Mouse (Mus musculus) cerebellum, adult 9-10 months (tissue): ENCODE measurements at regions not wholly inside any gene's neighbourhood (a gene's known extent, or its start where the extent isn't known, plus 50 kb on each side); places are given as distances from the start of the nearest gene placed in this dataset.

ENCODE experiments used
- DNase-seq: peaks from one replicate; pipeline ENCODE4 v3.0.0; 2022

GRCm38 (mm10) chr13:52021150-52021549, 174.7 kb downstream of the Gadd45g start:
- DNase-seq = no peak

GRCm38 (mm10) chr13:52021828-52022227, 175.3 kb downstream of the Gadd45g start:
- no peak for DNase-seq

GRCm38 (mm10) chr13:52022529-52022928, 176.1 kb downstream of the Gadd45g start:
- DNase-seq = no peak

DNA sequence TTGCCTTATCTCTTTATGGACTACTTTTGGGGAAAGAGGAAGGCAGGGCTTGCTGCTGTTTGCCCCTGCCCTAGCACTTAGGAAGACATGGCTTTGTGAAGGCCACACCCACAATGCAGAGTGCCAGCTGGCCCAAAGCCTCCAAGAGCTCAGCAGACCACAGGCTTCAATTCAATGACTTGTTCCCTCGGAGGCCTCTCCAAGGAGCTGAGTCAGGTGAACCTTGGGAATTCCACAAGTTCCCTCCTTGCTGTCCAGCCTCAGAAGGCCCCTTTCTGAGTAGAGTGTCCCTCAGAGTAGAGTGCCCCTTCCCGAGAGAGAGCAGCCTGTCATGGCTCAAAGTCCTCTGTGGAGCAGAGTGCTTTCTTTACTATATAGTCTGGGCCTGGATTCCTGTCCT, 177.9 kb downstream of the Gadd45g start:
- no peak for DNase-seq

DNA sequence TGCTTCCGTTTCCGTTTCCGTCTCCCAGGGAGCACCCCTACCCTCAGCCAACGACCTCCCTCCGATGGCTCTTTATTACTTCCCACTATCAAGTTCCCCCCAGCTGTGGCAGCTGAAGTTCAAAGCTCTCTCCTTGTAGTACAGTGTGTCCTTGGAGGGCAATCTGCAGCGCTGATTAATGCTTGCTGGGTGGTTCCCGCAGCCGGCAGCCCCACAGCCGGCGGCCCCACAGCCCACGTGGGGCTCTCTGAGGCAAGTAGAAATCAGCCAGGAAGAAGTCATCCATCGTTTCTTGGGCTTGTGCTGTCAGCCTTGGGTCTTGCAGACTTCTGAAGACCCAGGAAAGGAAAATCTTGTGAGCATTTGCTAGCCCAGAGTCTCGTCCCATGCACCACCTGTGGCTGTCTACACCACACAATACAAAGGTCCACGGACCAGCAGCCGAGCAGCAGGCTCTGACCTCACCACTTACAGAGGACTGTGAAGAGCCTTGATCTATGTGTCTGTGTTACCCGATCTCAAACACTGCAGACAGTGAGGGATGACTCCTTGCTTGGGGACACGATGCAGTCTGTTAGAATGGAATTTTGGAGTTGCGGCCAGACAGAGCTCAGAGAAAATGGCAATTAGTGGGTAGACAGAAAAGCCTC, 178.5 kb downstream of the Gadd45g start:
- no peak for DNase-seq

GRCm38 (mm10) chr13:52025482-52025848, 179.0 kb downstream of the Gadd45g start:
- no peak for DNase-seq

DNA sequence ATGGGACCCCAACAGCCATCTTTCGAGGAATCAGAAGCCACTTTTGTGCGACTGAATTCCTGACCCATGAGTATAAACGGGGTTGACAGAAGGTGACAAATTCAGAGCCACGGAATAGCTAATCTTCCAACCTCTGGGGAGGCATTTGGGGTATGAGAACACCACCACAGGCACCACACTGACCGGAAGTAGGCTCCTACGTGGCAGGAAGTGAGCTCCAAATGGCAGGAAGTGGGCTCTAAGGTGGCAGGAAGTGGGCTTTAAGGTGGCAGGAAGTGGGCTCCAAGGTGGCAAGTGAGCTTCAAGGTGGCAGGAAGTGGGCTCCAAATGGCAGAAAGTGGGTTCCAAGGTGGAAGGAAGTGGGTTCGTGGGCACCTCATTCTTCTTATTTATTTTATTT, 179.8 kb downstream of the Gadd45g start:
- DNase-seq = no peak

DNA sequence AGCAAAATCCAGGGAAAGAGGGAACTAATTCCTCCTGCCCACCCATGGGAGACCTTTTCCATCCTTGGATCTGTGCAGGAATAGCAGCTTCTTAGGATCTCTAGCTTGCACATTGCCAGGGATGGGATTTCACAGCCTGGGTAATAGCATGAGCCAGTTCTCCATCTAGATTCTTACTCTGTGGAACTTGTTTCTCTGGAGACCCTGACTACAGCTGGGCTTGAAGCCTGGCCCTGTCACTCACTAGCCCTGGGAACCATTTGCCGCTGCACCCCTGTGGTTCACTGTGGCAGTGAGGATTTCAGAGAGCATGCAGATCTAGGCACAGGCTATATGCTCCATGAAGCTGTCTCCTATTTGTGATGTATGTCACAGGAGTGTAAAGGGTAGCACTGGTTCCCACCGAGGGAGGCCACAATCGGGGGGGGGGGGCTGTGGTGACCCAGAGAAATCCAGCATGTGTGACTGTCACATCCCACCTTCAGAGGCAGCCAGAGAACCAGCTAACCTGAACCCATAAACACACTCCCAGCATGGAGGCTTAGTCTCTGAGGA, 183.5 kb downstream of the Gadd45g start:
- DNase-seq = no peak

- DNase-seq = no peak
Observed at GRCm38 (mm10) chr13:52031465-52031864, 185.0 kb downstream of the Gadd45g start.

GRCm38 (mm10) chr13:52035731-52036130, 189.3 kb downstream of the Gadd45g start:
- no peak for DNase-seq

GRCm38 (mm10) chr13:52036351-52036750, 189.9 kb downstream of the Gadd45g start:
- no peak for DNase-seq

DNA sequence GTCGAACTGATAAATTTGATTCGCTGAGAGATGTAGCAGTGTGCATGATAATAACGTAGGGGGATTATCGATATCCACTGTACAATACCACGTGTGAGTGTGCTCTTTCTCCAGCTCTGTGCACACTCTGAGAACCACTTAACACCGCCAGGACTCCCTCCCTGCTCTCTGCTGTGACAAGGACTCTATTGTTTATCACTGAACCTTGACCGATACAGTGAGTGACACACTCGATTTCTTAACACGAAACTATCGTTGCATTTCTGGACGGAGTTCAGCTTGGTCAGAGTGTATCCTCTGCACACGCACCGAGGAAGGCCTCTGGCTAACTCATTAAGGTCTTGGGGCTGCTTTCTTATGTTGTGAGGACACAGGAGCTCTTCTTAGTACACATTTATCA, 190.7 kb downstream of the Gadd45g start:
- DNase-seq = no peak

DNA sequence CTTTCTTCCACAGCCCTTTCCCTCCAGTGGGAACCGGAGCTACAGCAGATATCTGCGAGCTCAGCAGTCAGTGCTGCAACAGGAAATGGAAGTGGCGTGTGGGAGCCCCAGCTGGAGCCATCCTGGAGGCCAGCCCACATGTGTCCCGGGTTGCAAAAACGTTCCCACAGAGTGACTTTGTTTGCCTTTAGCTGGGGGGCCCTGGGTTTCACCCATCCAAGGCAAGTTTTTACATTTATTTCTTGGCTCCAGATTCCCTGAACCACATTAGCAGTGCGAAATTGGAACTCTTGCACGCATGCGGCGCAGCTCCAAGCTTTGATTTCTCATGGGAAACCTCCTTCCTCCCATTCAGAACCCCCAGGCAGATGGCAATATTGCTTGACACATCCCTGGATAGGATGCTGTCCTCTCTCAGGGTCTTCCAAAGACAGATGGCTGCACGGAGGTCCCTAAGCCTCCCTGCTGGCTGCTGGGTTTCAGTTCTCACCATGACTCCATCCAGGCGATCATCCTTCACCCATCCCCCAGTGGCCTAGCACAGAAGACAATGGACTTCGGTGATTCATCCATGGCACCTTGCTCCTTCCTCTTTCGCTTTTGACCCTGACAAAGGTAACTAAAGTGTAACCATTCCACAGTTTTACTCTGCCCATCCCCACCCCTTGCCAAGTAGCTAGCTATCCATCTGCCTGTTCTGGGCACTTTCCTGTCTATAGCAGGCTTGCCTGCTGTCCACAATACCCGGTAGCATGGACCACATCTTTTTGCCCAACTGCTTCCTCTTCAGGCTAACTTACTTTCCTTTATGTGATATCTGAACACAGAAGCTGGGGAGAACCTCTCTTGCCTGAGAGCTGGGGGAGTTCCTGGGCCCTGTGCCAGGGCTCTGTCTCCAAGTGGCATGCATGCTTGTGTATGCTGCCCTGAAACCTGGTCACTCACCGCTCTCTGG, 195.3 kb downstream of the Gadd45g start:
- DNase-seq = peak; percentile 62

DNA sequence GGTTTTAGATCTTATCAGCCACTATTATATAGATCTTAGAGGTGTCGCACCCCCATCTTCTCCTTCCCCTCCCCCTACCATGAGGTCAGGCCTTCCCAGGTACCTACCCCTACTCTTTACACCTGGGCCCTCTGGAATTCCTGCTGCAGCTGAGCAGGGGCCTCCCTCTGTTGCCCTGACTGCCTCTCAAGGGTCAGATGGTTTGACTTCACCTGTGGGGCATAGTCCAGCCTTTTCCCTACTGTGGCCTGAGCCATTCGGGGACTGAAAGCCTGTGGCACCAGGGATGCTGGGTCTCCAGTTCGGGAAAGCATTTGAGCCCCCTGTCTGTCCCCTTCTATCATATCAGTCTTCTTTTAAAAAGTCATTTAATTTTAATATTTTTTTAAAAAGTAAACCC, 196.4 kb downstream of the Gadd45g start:
- DNase-seq = no peak

GRCm38 (mm10) chr13:52043916-52044315, 197.4 kb downstream of the Gadd45g start:
- DNase-seq = no peak

DNA sequence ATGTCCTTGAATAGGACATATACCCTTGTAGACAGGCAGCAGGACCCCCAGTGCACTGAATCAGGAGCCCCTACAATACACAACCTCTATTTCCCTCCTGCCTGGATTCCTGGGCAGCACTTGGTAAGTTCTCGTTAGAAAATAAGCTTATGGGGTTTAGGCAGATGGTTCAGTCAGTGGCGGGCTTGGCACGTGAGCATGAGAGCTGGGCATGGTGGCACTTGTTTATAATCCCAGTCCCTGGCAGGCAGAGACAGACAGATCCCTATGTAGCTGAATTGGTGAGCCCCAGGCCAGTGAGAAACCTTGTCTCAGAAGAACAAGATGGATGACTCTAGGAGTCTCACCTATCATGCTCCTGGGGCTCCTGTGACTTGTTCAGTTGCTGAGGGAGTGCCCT, 198.9 kb downstream of the Gadd45g start:
- DNase-seq = no peak

DNA sequence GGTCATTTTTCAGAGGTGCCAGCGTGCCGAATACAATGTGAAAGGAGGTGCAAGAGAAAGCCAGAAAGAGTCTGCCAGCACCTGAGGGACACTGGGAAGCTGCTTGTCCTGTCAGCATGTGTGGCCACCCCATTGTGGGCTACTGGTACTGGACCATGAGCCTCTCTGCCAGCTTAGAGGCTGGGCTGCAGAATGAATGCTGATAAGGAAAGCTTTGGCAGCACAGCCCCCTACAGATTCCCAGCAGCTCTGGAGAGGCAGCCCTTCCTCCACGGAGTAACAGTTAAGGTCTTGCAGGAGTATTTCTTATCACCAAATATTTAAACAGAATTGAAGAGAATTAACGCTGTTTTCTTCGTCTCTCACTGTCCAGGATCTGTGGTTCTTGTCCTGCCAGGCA, 199.5 kb downstream of the Gadd45g start:
- DNase-seq = no peak

- DNase-seq = no peak
Observed at GRCm38 (mm10) chr13:52046700-52047099, 200.2 kb downstream of the Gadd45g start.

DNA sequence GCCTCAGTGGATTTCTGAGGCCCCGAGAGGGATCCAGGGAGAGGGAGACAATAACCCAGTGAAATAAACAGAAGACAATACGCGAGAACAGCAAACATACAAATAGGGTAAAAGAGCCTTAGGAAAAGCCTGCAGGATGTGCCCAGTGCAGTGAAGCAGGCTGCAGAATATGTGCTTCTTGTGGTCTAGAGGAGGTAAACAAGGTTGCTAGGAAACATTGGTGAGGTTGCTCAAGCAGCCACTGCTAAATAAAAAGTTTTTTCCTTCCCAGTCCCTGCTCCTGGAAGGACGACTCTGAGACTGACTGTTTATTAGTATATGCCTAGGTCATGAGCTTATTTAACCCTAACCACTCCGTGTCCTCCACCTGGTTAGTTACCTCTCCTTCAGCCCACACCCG, 201.5 kb downstream of the Gadd45g start:
- DNase-seq = no peak

DNA sequence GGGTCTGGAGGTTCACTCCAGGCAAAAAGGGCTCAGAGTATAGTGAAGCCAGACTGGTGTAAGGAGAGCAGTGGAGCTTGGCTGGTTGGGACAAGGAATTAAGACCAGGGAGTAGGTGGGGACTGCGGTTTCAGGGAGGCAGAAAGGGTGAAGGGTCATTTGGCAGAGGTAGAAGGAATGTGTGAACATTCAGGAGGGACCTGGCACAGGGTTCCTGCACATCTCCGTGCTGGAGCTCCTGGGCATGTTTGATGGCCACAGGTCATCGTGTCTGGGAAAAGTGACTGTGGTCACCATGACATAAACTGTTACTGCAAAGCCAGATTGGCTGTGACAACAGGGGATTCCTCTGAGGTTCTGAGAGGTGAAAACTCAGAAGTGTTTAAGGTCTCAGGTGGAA, 202.3 kb downstream of the Gadd45g start:
- DNase-seq = no peak

DNA sequence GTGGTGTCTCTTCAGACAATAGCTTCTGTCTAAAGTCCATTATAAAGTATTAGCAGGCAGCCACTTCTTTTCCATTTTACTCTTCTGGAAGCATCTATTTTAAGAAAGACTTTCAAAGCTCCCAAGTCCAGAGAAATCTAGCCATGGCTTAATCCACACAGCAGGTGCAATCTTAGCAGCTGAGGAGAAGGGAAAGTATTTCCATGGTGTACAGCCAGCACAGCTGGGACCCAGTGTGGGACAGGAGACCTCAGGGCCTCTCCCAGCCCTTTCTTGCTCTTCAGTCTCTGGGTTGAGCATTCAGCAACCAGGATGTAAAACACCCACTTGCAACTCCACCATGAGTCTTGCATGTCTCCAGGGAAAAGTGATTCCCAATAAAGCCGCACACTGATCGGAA, 202.8 kb downstream of the Gadd45g start:
- DNase-seq = no peak

DNA sequence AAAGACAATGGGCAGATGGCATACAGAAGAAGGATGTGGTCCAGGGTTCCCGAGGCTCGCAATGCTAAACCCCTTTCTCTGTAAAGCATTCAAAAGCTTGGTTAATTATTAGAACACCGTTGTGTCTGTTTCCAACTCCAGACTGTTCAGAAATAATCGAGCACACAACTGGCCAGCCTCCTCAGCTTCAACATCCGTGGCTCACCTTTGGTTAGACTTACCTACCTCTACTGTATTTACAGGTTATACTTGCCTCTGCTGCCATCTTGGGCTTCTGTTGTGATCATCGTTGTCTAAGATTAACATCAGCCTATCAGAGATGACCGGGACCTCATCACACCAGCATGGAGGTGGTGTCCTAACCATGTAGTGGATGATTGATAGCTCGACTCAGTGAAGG, 209.3 kb downstream of the Gadd45g start:
- no peak for DNase-seq

DNA sequence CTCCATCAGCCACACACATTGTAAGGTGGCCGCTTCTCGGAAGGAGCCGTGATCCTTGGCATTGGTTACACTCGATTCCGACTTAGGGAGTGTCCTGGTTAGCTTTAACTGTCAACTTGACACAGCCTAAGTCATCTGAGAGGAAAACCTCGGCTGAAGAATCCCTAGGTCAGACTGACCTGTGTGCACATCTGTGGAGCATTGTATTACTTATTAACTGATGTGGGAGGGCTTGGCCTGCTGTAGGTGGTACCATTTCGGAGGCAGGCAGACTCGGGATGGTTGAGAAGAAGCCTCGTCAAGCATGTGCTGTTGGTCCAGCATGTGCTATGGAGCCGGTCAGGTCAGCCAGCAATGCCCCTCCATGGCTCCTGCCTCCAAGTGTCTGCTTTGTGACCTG, 211.0 kb downstream of the Gadd45g start:
- DNase-seq = no peak

DNA sequence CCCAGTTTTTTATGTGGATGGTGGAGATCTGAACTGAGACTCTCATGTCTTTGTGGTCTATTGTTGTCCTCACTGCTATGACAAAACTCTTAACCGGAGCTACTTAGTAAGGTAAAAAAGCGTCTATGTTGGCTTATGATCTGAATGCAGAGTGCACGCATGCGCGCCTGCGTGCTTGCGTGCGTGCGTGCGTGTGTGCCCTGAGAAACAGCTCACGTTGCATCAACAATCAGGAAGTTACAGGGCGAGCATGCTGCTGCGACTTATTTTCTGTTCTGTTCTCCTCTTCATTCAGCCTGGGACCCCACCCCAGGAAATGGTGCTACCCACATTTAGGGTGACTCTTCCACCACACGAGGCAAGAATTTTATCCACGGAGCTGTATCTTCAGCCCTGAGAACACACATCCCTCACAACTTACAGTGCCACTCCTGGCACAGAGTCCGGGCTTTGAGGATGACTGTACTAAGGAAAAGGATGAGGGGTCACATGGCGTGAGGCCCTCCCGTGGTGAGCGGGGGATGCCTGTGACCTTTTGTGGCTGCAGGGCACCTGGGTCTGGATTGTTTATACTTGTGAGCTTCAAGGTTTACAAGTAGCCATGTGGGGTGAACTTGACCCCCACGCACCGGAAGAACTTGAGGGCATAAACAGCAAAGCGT, 213.4 kb downstream of the Gadd45g start:
- no peak for DNase-seq
